Mouse (Mus musculus) midbrain, embryonic 13.5 days (tissue): ENCODE data around the gene Aprt. TPM values are rescaled to one million over a fixed set of nuclear protein-coding genes. Genes with fewer than 3 reads are reported as not detected.

ENCODE experiments used
- ATAC-seq: fragments of 200-750 bp; cut with Nextera tagmentation; 2 replicates; pipeline ENCODE4 v1.8.0; 2017; ENCODE audit warnings: mild to moderate bottlenecking, moderate TSS enrichment, moderate library complexity
- H3K27ac ChIP-seq: fragments of 300-500 bp; sonication (generic); 2 replicates; pipeline ENCODE4 v1.5.1; 2015; ENCODE audit warnings: inconsistent platforms, mild to moderate bottlenecking, moderate library complexity
- H3K27me3 ChIP-seq: fragments of 300-500 bp; sonication (generic); 2 replicates; pipeline ENCODE4 v1.6.1; 2015; ENCODE audit warnings: mild to moderate bottlenecking, inconsistent platforms
- H3K36me3 ChIP-seq: fragments of 300-500 bp; sonication (generic); 2 replicates; pipeline ENCODE4 v1.6.1; 2015; ENCODE audit warnings: mild to moderate bottlenecking, inconsistent platforms
- H3K4me1 ChIP-seq: fragments of 300-500 bp; sonication (generic); replicated peaks from 2 replicates; pipeline ENCODE4 v1.6.1; 2015; ENCODE audit warnings: inconsistent platforms
- H3K4me2 ChIP-seq: fragments of 300-500 bp; sonication (generic); replicated peaks from 2 replicates; pipeline ENCODE4 v1.6.1; 2015; ENCODE audit warnings: moderate library complexity, mild to moderate bottlenecking, inconsistent platforms
- H3K4me3 ChIP-seq: fragments of 300-500 bp; sonication (generic); replicated peaks from 2 replicates; pipeline ENCODE4 v1.5.1; 2015; ENCODE audit warnings: mild to moderate bottlenecking, inconsistent platforms
- H3K9ac ChIP-seq: fragments of 300-500 bp; sonication (generic); replicated peaks from 2 replicates; pipeline ENCODE4 v1.6.1; 2015; ENCODE audit warnings: mild to moderate bottlenecking, inconsistent platforms
- H3K9me3 ChIP-seq: fragments of 300-500 bp; sonication (generic); 2 replicates; pipeline ENCODE4 v1.6.1; 2016; ENCODE audit warnings: mild to moderate bottlenecking, inconsistent platforms
- WGBS: fragments of 180-500 bp; shearing (Covaris S2); methylation state at CpG from one replicate; pipeline ENCODE4 v1.1.7; 2015; 5-methylcytosine and 5-hydroxymethylcytosine counted together
- polyA plus RNA-seq: library from polyadenylated mRNA; unstranded; fragments of >200 nt; fragmentation: Nextera tagmentation; extraction: Ambion mirVana; gene quantifications from 2 replicates; pipeline ENCODE4 v1.2.1, GENCODE M21; 2015

Aprt gene
- polyA plus RNA-seq, 1 experiment from 2014 or later: 152 TPM

GRCm38 (mm10) chr8:122556030-122557009 lies 20.4 kb downstream of the Aprt start:
- peaks cover 9% of the 10 kb centered on the region for H3K27me3 ChIP-seq
- H3K4me2 ChIP-seq: no peak overlapping the region
- H3K9me3 ChIP-seq: no peaks in the 10 kb centered on the region
- ATAC-seq: no peak
- peaks cover 3% of the 10 kb centered on the region for H3K4me1 ChIP-seq
- no peak overlapping the region for H3K27ac ChIP-seq
- 69% methylated on average over 12 of the region's 12 CpGs for WGBS
- H3K9ac ChIP-seq: no peak overlapping the region
- H3K36me3 ChIP-seq: no peaks in the 10 kb centered on the region
- no peak overlapping the region for H3K4me3 ChIP-seq

GRCm38 (mm10) chr8:122554786-122555185 lies 21.9 kb downstream of the Aprt start:
- no peaks in the 10 kb centered on the region for H3K36me3 ChIP-seq
- 87% methylated on average over 6 of the region's 6 CpGs for WGBS
- H3K9ac ChIP-seq: no peak overlapping the region
- H3K27me3 ChIP-seq: peaks cover 24% of the 10 kb centered on the region
- H3K4me3 ChIP-seq: no peak overlapping the region
- no peak overlapping the region for H3K27ac ChIP-seq
- no peak overlapping the region for H3K4me2 ChIP-seq
- no peak for ATAC-seq
- no peaks in the 10 kb centered on the region for H3K9me3 ChIP-seq
- H3K4me1 ChIP-seq: peaks cover 14% of the 10 kb centered on the region

GRCm38 (mm10) chr8:122551265-122552051 lies 25.3 kb downstream of the Aprt start, which contains the start of gene Piezo1:
Gene Piezo1 (minus strand): TSS chr8:122551329.
- ATAC-seq: peak; percentile 65
- H3K27ac ChIP-seq: no peak within 1 kb of the TSS; the same call in 1 of the 2 replicates
- 12% methylated on average over 56 of the region's 56 CpGs for WGBS

GRCm38 (mm10) chr8:122550995-122551264 lies 25.8 kb downstream of the Aprt start:
- peak overlapping the region; percentile 77 for H3K4me2 ChIP-seq
- H3K9me3 ChIP-seq: no peaks in the 10 kb centered on the region
- H3K9ac ChIP-seq: peak overlapping the region; percentile 66
- peak overlapping the region; percentile 49 for H3K4me3 ChIP-seq
- H3K4me1 ChIP-seq: peaks cover 14% of the 10 kb centered on the region
- WGBS: under 1% methylated on average over 41 of the region's 43 CpGs
- no peaks in the 10 kb centered on the region for H3K36me3 ChIP-seq
- no peak overlapping the region; the same call in 1 of the 2 replicates for H3K27ac ChIP-seq
- ATAC-seq: no peak; the same call in 1 of the 2 replicates
- peaks cover 41% of the 10 kb centered on the region for H3K27me3 ChIP-seq

More at GRCm38 (mm10) chr8:122551265-122552051, 25.3 kb downstream of the Aprt start, which contains the start of gene Piezo1:
- Histone ChIP-seq H3K4me3 (peak within 1 kb of the TSS; percentile 49), H3K36me3 (no peaks in the 10 kb centered on the region), H3K4me1 (peaks cover 14% of the 10 kb centered on the region), H3K4me2 (peak within 1 kb of the TSS; percentile 77), H3K9me3 (no peaks in the 10 kb centered on the region), H3K27me3 (peaks cover 41% of the 10 kb centered on the region), H3K9ac (peak within 1 kb of the TSS; percentile 66)

GRCm38 (mm10) chr8:122550234-122550994 lies 26.3 kb downstream of the Aprt start:
- 4% methylated on average over 50 of the region's 52 CpGs for WGBS
- H3K27ac ChIP-seq: no peak overlapping the region; the same call in 1 of the 2 replicates
- ATAC-seq: peak; percentile 53; the same call in 1 of the 2 replicates

GRCm38 (mm10) chr8:122548891-122549439 lies 27.7 kb downstream of the Aprt start:
- no peak overlapping the region for H3K9ac ChIP-seq
- no peak for ATAC-seq

More at GRCm38 (mm10) chr8:122550234-122550994, 26.3 kb downstream of the Aprt start:
- Histone ChIP-seq H3K4me2 (peak overlapping the region; percentile 77), H3K9ac (peak overlapping the region; percentile 66), H3K36me3 (no peaks in the 10 kb centered on the region), H3K9me3 (no peaks in the 10 kb centered on the region), H3K27me3 (peaks cover 41% of the 10 kb centered on the region), H3K4me1 (peaks cover 14% of the 10 kb centered on the region), H3K4me3 (peak overlapping the region; percentile 49)

GRCm38 (mm10) chr8:122548331-122548730 lies 28.4 kb downstream of the Aprt start:
- Histone ChIP-seq H3K9ac (no peak overlapping the region), H3K36me3 (no peaks in the 10 kb centered on the region), H3K4me3 (no peak overlapping the region), H3K27me3 (peaks cover 41% of the 10 kb centered on the region), H3K4me1 (peaks cover 14% of the 10 kb centered on the region), H3K27ac (no peak overlapping the region), H3K4me2 (no peak overlapping the region), H3K9me3 (no peaks in the 10 kb centered on the region)
- 79% methylated on average over 13 of the region's 13 CpGs for WGBS
- ATAC-seq: no peak

More at GRCm38 (mm10) chr8:122548891-122549439, 27.7 kb downstream of the Aprt start:
- Histone ChIP-seq H3K4me1 (peaks cover 14% of the 10 kb centered on the region), H3K36me3 (no peaks in the 10 kb centered on the region), H3K4me3 (no peak overlapping the region), H3K27ac (no peak overlapping the region), H3K4me2 (no peak overlapping the region), H3K9me3 (no peaks in the 10 kb centered on the region), H3K27me3 (peaks cover 41% of the 10 kb centered on the region)
- 85% methylated on average over 3 of the region's 3 CpGs for WGBS

GRCm38 (mm10) chr8:122547815-122548214 lies 28.9 kb downstream of the Aprt start:
- no peak for ATAC-seq
- H3K4me2 ChIP-seq: no peak overlapping the region

GRCm38 (mm10) chr8:122546811-122547453 lies 29.8 kb downstream of the Aprt start:
- no peak overlapping the region for H3K4me3 ChIP-seq
- H3K36me3 ChIP-seq: no peaks in the 10 kb centered on the region
- H3K4me2 ChIP-seq: no peak overlapping the region
- no peak overlapping the region for H3K27ac ChIP-seq
- peaks cover 14% of the 10 kb centered on the region for H3K4me1 ChIP-seq
- ATAC-seq: no peak
- peaks cover 38% of the 10 kb centered on the region for H3K27me3 ChIP-seq
- 75% methylated on average over 24 of the region's 24 CpGs for WGBS
- H3K9me3 ChIP-seq: no peaks in the 10 kb centered on the region
- H3K9ac ChIP-seq: no peak overlapping the region

More at GRCm38 (mm10) chr8:122547815-122548214, 28.9 kb downstream of the Aprt start:
- Histone ChIP-seq H3K36me3 (no peaks in the 10 kb centered on the region), H3K27me3 (peaks cover 41% of the 10 kb centered on the region), H3K9me3 (no peaks in the 10 kb centered on the region), H3K27ac (no peak overlapping the region), H3K9ac (no peak overlapping the region), H3K4me1 (peaks cover 14% of the 10 kb centered on the region), H3K4me3 (no peak overlapping the region)
- WGBS: 43% methylated on average over 5 of the region's 5 CpGs

GRCm38 (mm10) chr8:122546066-122546755 lies 30.5 kb downstream of the Aprt start:
- Histone ChIP-seq H3K9ac (no peak overlapping the region), H3K9me3 (no peaks in the 10 kb centered on the region), H3K36me3 (no peaks in the 10 kb centered on the region), H3K4me1 (peaks cover 10% of the 10 kb centered on the region), H3K27ac (no peak overlapping the region), H3K4me2 (no peak overlapping the region), H3K27me3 (peaks cover 30% of the 10 kb centered on the region), H3K4me3 (no peak overlapping the region)
- 87% methylated on average over 6 of the region's 7 CpGs for WGBS
- no peak for ATAC-seq
